Mouse (Mus musculus): ENCODE measurements at regions not wholly inside any gene's neighbourhood (a gene's known extent, or its start where the extent isn't known, plus 50 kb on each side); places are given as distances from the start of the nearest gene placed in this dataset.

DNA sequence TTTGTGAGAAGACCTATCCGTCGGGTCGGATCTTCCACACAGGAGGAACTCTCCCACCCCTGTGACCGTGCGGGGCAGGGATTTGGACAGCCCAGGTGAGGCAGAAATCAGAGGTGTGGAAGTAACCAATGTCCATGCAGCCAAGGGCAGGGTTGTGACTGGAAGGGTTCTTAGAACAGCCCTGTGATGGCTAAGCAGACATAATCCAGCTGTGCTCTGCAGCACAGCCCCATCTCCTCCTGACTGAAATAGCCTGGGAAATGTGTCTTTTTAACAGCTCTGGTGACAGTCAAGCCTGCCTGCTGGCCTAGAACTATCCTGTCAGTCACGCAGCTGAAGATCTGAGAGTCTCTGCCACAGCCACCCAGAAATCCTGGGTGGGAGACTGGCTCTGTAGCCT, 198.7 kb upstream of the A430005L14Rik start:
- 78% methylated on average over 6 of the region's 6 CpGs for WGBS
- H3K4me1 ChIP-seq (ENCODE audit: control insufficient read depth, insufficient read depth, low read length) = no peaks in the 10 kb centered on the region
- TF ChIP-seq POLR2A (IDR thresholded peaks at IDR 0.05; ENCODE audit: borderline replicate concordance, control insufficient read depth, low read depth, low read length) (no peak), CTCF (IDR thresholded peaks at IDR 0.05; ENCODE audit: control insufficient read depth, insufficient read depth, low read length) (no peak)
- H3K27ac ChIP-seq (ENCODE audit: control insufficient read depth, insufficient read depth, low read depth, low read length, poor library complexity) = no peak overlapping the region
- no peak overlapping the region for H3K4me3 ChIP-seq (replicated peaks; ENCODE audit: control insufficient read depth, low read depth, low read length)

DNA sequence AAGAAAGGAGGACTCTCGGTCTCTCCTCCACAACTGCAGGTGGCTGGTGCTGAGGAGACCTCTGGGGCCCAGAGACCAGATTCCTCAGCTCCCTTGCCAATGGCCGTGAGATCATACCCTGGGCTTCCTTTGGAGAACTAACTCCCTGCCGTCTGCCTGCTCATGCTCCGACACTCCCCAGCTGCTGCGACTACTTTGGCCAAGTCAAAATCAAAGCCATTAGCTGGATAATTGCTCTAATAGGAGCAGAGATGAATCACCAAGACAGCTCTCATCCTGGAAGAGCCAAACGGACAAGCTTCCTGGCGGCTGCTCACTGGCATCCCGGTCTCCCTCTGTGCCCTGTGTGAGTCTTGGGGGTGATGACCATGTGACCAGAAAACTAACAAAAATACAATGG, 198.3 kb upstream of the A430005L14Rik start:
- Histone ChIP-seq H3K4me3 (replicated peaks; ENCODE audit: control insufficient read depth, low read depth, low read length) (no peak overlapping the region), H3K27ac (ENCODE audit: control insufficient read depth, insufficient read depth, low read depth, low read length, poor library complexity) (no peak overlapping the region), H3K4me1 (ENCODE audit: control insufficient read depth, insufficient read depth, low read length) (no peaks in the 10 kb centered on the region)
- WGBS = 71% methylated on average over 8 of the region's 8 CpGs
- TF ChIP-seq CTCF (IDR thresholded peaks at IDR 0.05; ENCODE audit: control insufficient read depth, insufficient read depth, low read length) = no peak
- no peak for TF ChIP-seq POLR2A (IDR thresholded peaks at IDR 0.05; ENCODE audit: borderline replicate concordance, control insufficient read depth, low read depth, low read length)

- Histone ChIP-seq H3K27ac (ENCODE audit: control insufficient read depth, insufficient read depth, low read depth, low read length, poor library complexity) (no peak overlapping the region), H3K4me3 (replicated peaks; ENCODE audit: control insufficient read depth, low read depth, low read length) (no peak overlapping the region), H3K4me1 (ENCODE audit: control insufficient read depth, insufficient read depth, low read length) (no peaks in the 10 kb centered on the region)
- WGBS = 81% methylated on average over 4 of the region's 4 CpGs
- TF ChIP-seq CTCF (IDR thresholded peaks at IDR 0.05; ENCODE audit: control insufficient read depth, insufficient read depth, low read length) (no peak), POLR2A (IDR thresholded peaks at IDR 0.05; ENCODE audit: borderline replicate concordance, control insufficient read depth, low read depth, low read length) (no peak)
These were observed 196.1 kb upstream of the A430005L14Rik start for GRCm38 (mm10) chr4:153760934-153761333.

DNA sequence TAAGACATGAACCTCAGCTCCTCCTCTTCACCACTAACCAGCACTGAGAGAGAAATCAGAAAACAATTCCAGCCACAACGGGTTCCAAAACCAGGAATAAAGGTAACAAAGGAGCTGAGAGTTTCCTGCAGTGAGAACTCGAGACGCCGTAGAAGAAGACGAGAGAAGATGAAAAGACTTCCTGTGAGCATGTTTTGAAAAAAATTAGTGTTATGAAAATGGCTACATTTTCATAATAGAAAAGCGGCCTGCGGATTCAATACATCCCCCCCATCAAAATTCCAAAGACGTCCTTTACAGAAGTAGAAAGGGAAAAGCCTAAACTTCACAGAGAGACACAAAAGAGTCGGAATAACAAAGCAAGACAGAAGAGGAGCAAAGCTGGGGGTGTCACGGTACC, 193.6 kb upstream of the A430005L14Rik start:
- Histone ChIP-seq H3K4me3 (replicated peaks; ENCODE audit: control insufficient read depth, low read depth, low read length) (no peak overlapping the region), H3K27ac (ENCODE audit: control insufficient read depth, insufficient read depth, low read depth, low read length, poor library complexity) (no peak overlapping the region), H3K4me1 (ENCODE audit: control insufficient read depth, insufficient read depth, low read length) (no peaks in the 10 kb centered on the region)
- WGBS = 78% methylated on average over 10 of the region's 10 CpGs
- TF ChIP-seq POLR2A (IDR thresholded peaks at IDR 0.05; ENCODE audit: borderline replicate concordance, control insufficient read depth, low read depth, low read length) = no peak
- no peak for TF ChIP-seq CTCF (IDR thresholded peaks at IDR 0.05; ENCODE audit: control insufficient read depth, insufficient read depth, low read length)

GRCm38 (mm10) chr4:153767713-153768112, 189.3 kb upstream of the A430005L14Rik start:
- no peak overlapping the region for H3K4me3 ChIP-seq (replicated peaks; ENCODE audit: control insufficient read depth, low read depth, low read length)
- 79% methylated on average over 9 of the region's 9 CpGs for WGBS
- TF ChIP-seq POLR2A (IDR thresholded peaks at IDR 0.05; ENCODE audit: borderline replicate concordance, control insufficient read depth, low read depth, low read length) (no peak), CTCF (IDR thresholded peaks at IDR 0.05; ENCODE audit: control insufficient read depth, insufficient read depth, low read length) (no peak)
- H3K4me1 ChIP-seq (ENCODE audit: control insufficient read depth, insufficient read depth, low read length) = no peaks in the 10 kb centered on the region
- H3K27ac ChIP-seq (ENCODE audit: control insufficient read depth, insufficient read depth, low read depth, low read length, poor library complexity) = no peak overlapping the region

DNA sequence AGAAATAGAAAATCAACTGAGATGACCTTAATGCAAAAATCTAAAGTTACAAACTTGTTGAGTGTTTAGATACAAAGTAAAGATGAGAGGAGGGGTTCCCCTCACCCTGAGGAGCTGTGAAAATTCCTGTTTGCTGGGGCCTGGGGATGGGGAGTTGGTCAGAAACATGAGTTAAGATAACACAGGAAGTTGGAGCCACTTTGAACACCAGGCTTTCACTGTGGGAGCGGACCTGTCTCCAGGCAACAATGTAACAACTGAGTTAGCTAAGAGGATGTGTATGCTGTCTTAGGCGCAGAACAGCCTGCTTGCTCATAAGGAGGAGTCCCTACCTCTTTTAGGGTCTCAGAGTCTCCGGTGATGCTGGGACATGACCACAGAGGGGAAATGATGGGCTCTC, 188.7 kb upstream of the A430005L14Rik start:
- WGBS = 27% methylated on average over 3 of the region's 3 CpGs
- H3K4me1 ChIP-seq (ENCODE audit: control insufficient read depth, insufficient read depth, low read length) = no peaks in the 10 kb centered on the region
- H3K27ac ChIP-seq (ENCODE audit: control insufficient read depth, insufficient read depth, low read depth, low read length, poor library complexity) = no peak overlapping the region
- TF ChIP-seq POLR2A (IDR thresholded peaks at IDR 0.05; ENCODE audit: borderline replicate concordance, control insufficient read depth, low read depth, low read length) = no peak
- no peak for TF ChIP-seq CTCF (IDR thresholded peaks at IDR 0.05; ENCODE audit: control insufficient read depth, insufficient read depth, low read length)
- no peak overlapping the region for H3K4me3 ChIP-seq (replicated peaks; ENCODE audit: control insufficient read depth, low read depth, low read length)

DNA sequence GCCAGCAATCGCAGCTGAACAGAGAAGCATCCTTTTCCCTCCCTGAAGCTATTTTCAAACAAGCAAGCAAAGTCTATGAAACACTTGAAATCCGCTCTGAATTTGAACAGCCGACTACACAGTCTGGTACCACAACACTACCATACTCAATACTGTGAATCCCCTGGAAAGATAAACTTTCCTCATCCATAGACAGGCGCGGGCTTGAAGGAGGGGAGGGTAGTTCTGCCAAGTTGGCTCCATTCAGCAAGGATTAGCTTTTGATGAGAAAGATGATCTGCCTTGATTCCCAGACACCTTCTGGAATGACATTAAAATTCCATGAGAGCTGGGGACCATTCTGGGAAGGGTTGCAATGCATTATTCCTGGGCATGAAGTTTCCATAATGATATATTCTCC, 186.4 kb upstream of the A430005L14Rik start:
- no peaks in the 10 kb centered on the region for H3K4me1 ChIP-seq (ENCODE audit: control insufficient read depth, insufficient read depth, low read length)
- no peak overlapping the region for H3K27ac ChIP-seq (ENCODE audit: control insufficient read depth, insufficient read depth, low read depth, low read length, poor library complexity)
- H3K4me3 ChIP-seq (replicated peaks; ENCODE audit: control insufficient read depth, low read depth, low read length) = no peak overlapping the region
- no peak for TF ChIP-seq POLR2A (IDR thresholded peaks at IDR 0.05; ENCODE audit: borderline replicate concordance, control insufficient read depth, low read depth, low read length)
- no peak for TF ChIP-seq CTCF (IDR thresholded peaks at IDR 0.05; ENCODE audit: control insufficient read depth, insufficient read depth, low read length)
- WGBS = 85% methylated on average over 5 of the region's 5 CpGs

DNA sequence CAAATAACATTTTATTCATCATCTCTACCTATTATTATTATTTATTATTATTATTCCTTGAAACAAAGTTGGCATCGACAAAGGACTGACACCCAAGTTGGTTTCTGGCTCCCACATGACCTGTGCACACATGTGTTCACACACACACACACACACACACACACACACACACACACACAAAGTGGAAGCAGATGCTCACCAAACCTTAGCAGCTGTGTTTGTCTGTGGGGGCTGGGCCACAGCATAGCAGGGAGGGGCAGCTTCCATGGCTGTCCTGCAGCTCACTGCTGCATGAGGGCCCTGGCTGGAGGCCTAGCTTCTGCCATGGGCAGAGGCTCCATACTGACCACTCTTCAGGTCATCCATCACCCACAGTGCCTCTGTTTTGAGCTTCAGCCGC, 176.5 kb upstream of the A430005L14Rik start:
- no peak for TF ChIP-seq POLR2A (IDR thresholded peaks at IDR 0.05; ENCODE audit: borderline replicate concordance, control insufficient read depth, low read depth, low read length)
- no peak for TF ChIP-seq CTCF (IDR thresholded peaks at IDR 0.05; ENCODE audit: control insufficient read depth, insufficient read depth, low read length)
- Histone ChIP-seq H3K4me1 (ENCODE audit: control insufficient read depth, insufficient read depth, low read length) (no peaks in the 10 kb centered on the region), H3K27ac (ENCODE audit: control insufficient read depth, insufficient read depth, low read depth, low read length, poor library complexity) (no peak overlapping the region), H3K4me3 (replicated peaks; ENCODE audit: control insufficient read depth, low read depth, low read length) (no peak overlapping the region)
- WGBS = 82% methylated on average over 2 of the region's 2 CpGs

DNA sequence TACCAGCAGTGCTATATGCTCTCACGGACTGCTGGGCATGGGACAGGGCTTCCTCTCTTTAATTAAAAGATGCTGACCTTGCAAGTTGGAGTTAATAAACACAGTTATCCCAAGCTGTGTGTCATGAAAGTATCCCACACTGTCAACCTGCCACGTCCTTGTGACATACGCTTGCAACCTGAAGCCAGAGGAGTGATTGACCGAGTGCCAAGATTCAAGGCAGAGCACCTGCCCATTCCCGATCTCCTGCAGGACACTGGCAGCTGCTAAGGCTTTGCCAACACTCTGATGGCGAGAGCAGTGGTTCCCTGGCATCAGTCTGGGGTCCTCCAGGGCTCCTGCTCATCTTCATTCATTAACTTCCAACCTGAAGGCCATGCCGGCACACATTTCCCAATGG, 175.8 kb upstream of the A430005L14Rik start:
- no peak overlapping the region for H3K4me3 ChIP-seq (replicated peaks; ENCODE audit: control insufficient read depth, low read depth, low read length)
- H3K4me1 ChIP-seq (ENCODE audit: control insufficient read depth, insufficient read depth, low read length) = no peaks in the 10 kb centered on the region
- TF ChIP-seq POLR2A (IDR thresholded peaks at IDR 0.05; ENCODE audit: borderline replicate concordance, control insufficient read depth, low read depth, low read length) (no peak), CTCF (IDR thresholded peaks at IDR 0.05; ENCODE audit: control insufficient read depth, insufficient read depth, low read length) (no peak)
- WGBS = 72% methylated on average over 7 of the region's 7 CpGs
- no peak overlapping the region for H3K27ac ChIP-seq (ENCODE audit: control insufficient read depth, insufficient read depth, low read depth, low read length, poor library complexity)

Data from bone marrow, adult 2 months (tissue).